Comparison of ENCODE assay signal across 8 mouse cellular contexts in the genomic region with DNA sequence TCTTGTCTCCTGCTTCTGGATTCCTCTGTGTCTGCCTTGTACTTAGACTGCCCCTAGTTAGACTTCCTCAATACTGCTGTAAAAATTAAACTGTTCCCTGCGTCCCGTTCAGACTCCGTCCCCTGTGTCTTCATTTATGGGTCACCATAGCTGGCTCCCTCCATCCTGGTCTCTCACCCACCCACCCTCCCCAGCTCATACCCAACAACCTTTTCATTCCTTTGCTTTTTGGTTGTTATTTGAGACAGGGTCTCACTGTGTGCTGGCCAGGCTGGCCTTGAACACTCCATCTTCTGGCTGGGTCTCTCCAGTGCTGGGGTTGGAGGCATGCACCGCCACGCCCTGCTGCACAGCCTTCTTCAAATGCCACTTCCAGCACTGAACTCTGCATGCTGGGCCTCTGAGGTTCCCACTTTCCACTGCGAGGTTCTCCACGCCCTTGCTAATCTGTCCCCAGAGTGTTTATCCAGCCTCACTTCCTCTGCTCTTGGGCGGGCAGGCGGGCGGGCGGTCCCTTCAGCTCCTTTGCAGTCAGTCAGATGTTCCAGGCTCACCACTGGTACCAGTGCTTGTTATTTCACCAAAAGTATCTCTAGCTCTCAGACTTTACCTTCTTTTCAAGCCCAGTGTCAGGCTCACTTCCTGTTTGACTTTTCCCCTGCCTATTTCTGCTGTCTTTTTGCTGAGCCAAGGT. TPM values are rescaled to one million over a fixed set of nuclear protein-coding genes. Genes with fewer than 3 reads are reported as not detected.
A peak's percentile ranks its signal among the peaks of the same experiment; 100 is the strongest.
DNase-seq lines count a peak whose midpoint lies in the region; ATAC-seq and TF ChIP-seq lines count a peak whose summit lies in the region.

No protein-coding gene starts in this region.

- H3K4me1 ChIP-seq in G1E (ENCODE audit: insufficient read depth, low read depth, low read length), result peaks cover 85% of the 10 kb centered on the region
- H3K4me1 ChIP-seq in liver, adult 2 months (ENCODE audit: control insufficient read depth, insufficient read depth, low read length), result peaks cover 25% of the 10 kb centered on the region
- peaks cover 56% of the 10 kb centered on the region for H3K4me1 ChIP-seq in small intestine, adult 2 months (ENCODE audit: control insufficient read depth, insufficient read depth, insufficient read length, low read length)
- H3K4me1 ChIP-seq in forebrain, embryonic 14.5 days (ENCODE audit: control insufficient read depth, insufficient read depth, low read length), result no peaks in the 10 kb centered on the region
- peaks cover 45% of the 10 kb centered on the region for H3K4me1 ChIP-seq in kidney, embryonic 16.5 days (ENCODE audit: insufficient read depth, low read length)
- H3K4me1 ChIP-seq in forebrain, embryonic 16.5 days (replicated peaks; ENCODE audit: control insufficient read depth, insufficient read depth, low read length), result peaks cover 3% of the 10 kb centered on the region; the same call in 1 of the 2 replicates

- WGBS in liver, adult 2 months, result 72% methylated on average over 11 of the region's 11 CpGs
- WGBS in small intestine, adult 2 months, result 10% methylated on average over 11 of the region's 11 CpGs
- 91% methylated on average over 11 of the region's 11 CpGs for WGBS in forebrain, embryonic 14.5 days
- WGBS in kidney, embryonic 16.5 days, result 65% methylated on average over 11 of the region's 11 CpGs
- WGBS in forebrain, embryonic 16.5 days, result 91% methylated on average over 11 of the region's 11 CpGs

- H3K27ac ChIP-seq in liver, adult 2 months (replicated peaks; ENCODE audit: insufficient read depth, low read depth, low read length), result peak overlapping the region; percentile 51
- H3K27ac ChIP-seq in small intestine, adult 2 months (ENCODE audit: insufficient read depth, low read depth, low read length), result peak overlapping the region; percentile 51
- no peak overlapping the region for H3K27ac ChIP-seq in forebrain, embryonic 14.5 days (ENCODE audit: low read depth, low read length)
- no peak overlapping the region for H3K27ac ChIP-seq in kidney, embryonic 16.5 days (ENCODE audit: low read length)
- H3K27ac ChIP-seq in forebrain, embryonic 16.5 days (ENCODE audit: low read length), result no peak overlapping the region

- H3K4me2 ChIP-seq in forebrain, embryonic 14.5 days (ENCODE audit: low read length), result no peak overlapping the region
- no peak overlapping the region for H3K4me2 ChIP-seq in kidney, embryonic 16.5 days (replicated peaks; ENCODE audit: low read depth, low read length)
- no peak overlapping the region for H3K4me2 ChIP-seq in forebrain, embryonic 16.5 days (ENCODE audit: low read length)

- no peaks in the 10 kb centered on the region for H3K27me3 ChIP-seq in G1E (ENCODE audit: insufficient read depth, low read length)
- no peaks in the 10 kb centered on the region for H3K27me3 ChIP-seq in liver, adult 2 months (ENCODE audit: control insufficient read depth, insufficient read depth, low read length)
- no peaks in the 10 kb centered on the region for H3K27me3 ChIP-seq in small intestine, adult 2 months (ENCODE audit: control insufficient read depth, insufficient read depth, low read length)
- no peaks in the 10 kb centered on the region for H3K27me3 ChIP-seq in forebrain, embryonic 14.5 days (replicated peaks; ENCODE audit: control insufficient read depth, insufficient read depth, low read length)
- H3K27me3 ChIP-seq in kidney, embryonic 16.5 days (ENCODE audit: insufficient read depth, low read length), result no peaks in the 10 kb centered on the region
- H3K27me3 ChIP-seq in forebrain, embryonic 16.5 days (replicated peaks; ENCODE audit: control insufficient read depth, insufficient read depth, low read length), result no peaks in the 10 kb centered on the region

- no peak for TF ChIP-seq POLR2A in liver, adult 2 months (IDR thresholded peaks at IDR 0.05; ENCODE audit: extremely low read depth, insufficient read depth, low read length)
- TF ChIP-seq POLR2A in small intestine, adult 2 months (IDR thresholded peaks at IDR 0.05; ENCODE audit: low read depth, low read length), result no peak

- no peaks in the 10 kb centered on the region for H3K9me3 ChIP-seq in G1E (replicated peaks)
- H3K9me3 ChIP-seq in forebrain, embryonic 14.5 days (replicated peaks; ENCODE audit: control insufficient read depth, low read length), result no peaks in the 10 kb centered on the region
- no peaks in the 10 kb centered on the region for H3K9me3 ChIP-seq in kidney, embryonic 16.5 days (ENCODE audit: low read length)
- H3K9me3 ChIP-seq in forebrain, embryonic 16.5 days (ENCODE audit: control insufficient read depth, low read length), result no peaks in the 10 kb centered on the region

- H3K9ac ChIP-seq in liver, adult 2 months (ENCODE audit: low read depth, low read length), result no peak overlapping the region
- H3K9ac ChIP-seq in forebrain, embryonic 14.5 days (ENCODE audit: low read length), result no peak overlapping the region
- no peak overlapping the region for H3K9ac ChIP-seq in kidney, embryonic 16.5 days (replicated peaks; ENCODE audit: low read length)
- H3K9ac ChIP-seq in forebrain, embryonic 16.5 days (replicated peaks; ENCODE audit: low read depth, low read length), result no peak overlapping the region

- TF ChIP-seq CTCF in G1E (IDR thresholded peaks at IDR 0.05; ENCODE audit: low read depth, low read length), result no peak
- TF ChIP-seq CTCF in liver, adult 2 months (IDR thresholded peaks at IDR 0.05; ENCODE audit: low read depth, low read length), result no peak
- no peak for TF ChIP-seq CTCF in small intestine, adult 2 months (IDR thresholded peaks at IDR 0.05; ENCODE audit: extremely low read depth, insufficient read length, insufficient replicate concordance, low read depth, low read length)

- H3K4me3 ChIP-seq in G1E (ENCODE audit: low read depth, low read length), result peak overlapping the region; percentile 54; the same call in 1 of the 2 replicates
- no peak overlapping the region for H3K4me3 ChIP-seq in liver, adult 2 months (ENCODE audit: insufficient read depth, low read depth, low read length)
- no peak overlapping the region for H3K4me3 ChIP-seq in small intestine, adult 2 months (ENCODE audit: low read depth, low read length)
- no peak overlapping the region for H3K4me3 ChIP-seq in forebrain, embryonic 14.5 days (ENCODE audit: low read depth, low read length)
- H3K4me3 ChIP-seq in kidney, embryonic 16.5 days (ENCODE audit: low read length), result no peak overlapping the region
- no peak overlapping the region for H3K4me3 ChIP-seq in forebrain, embryonic 16.5 days (replicated peaks; ENCODE audit: low read length)

- peak; percentile 50 for ATAC-seq in G1E (ENCODE audit: extremely low read depth, insufficient number of reproducible peaks, low FRiP score, poor library complexity, severe bottlenecking)
- no peak for ATAC-seq in forebrain, embryonic 14.5 days
- ATAC-seq in kidney, embryonic 16.5 days (ENCODE audit: low FRiP score, low TSS enrichment), result no peak
- no peak for ATAC-seq in forebrain, embryonic 16.5 days

- DNase-seq in G1E (ENCODE audit: low spot score), result peak; percentile 50
- peak; percentile 41 to 61 for DNase-seq in gastrocnemius, postnatal 36 days
- no peak for DNase-seq in liver, adult 2 months (ENCODE audit: extremely low read depth, low read depth, low spot score)
- no peak for DNase-seq in forebrain, embryonic 14.5 days (ENCODE audit: low spot score)
- no peak for DNase-seq in cerebellum, adult 18-20 months

- H3K79me2 ChIP-seq in liver, adult 2 months (ENCODE audit: control insufficient read depth, insufficient read depth, low read length), result peaks cover 41% of the 10 kb centered on the region

- H3K36me3 ChIP-seq in G1E (replicated peaks), result peaks cover 69% of the 10 kb centered on the region
- no peaks in the 10 kb centered on the region for H3K36me3 ChIP-seq in liver, adult 2 months (ENCODE audit: control insufficient read depth, insufficient read depth, low read length)
- H3K36me3 ChIP-seq in small intestine, adult 2 months (ENCODE audit: control insufficient read depth, insufficient read depth, low read length), result 0 out of 2 replicates have a peak, but pooled peaks cover 4% of the 10 kb centered on the region
- no peaks in the 10 kb centered on the region for H3K36me3 ChIP-seq in forebrain, embryonic 14.5 days (ENCODE audit: control insufficient read depth, insufficient read depth, low read length)
- no peaks in the 10 kb centered on the region for H3K36me3 ChIP-seq in kidney, embryonic 16.5 days (ENCODE audit: insufficient read depth, low read length)
- H3K36me3 ChIP-seq in forebrain, embryonic 16.5 days (ENCODE audit: control insufficient read depth, insufficient read depth), result no peaks in the 10 kb centered on the region

- intact Hi-C loops in gastrocnemius, postnatal 36 days (cut with DNase I), result no loop called here

RNA-seq across cellular contexts. Expression of gene Taok3, which starts 18.5 kb away (rescaled TPM):
- 213 and 225 TPM in 2 replicates for total RNA-seq in G1E (2014; fragmentation: Nextera tagmentation)
- 126 and 139 TPM in 2 replicates for total RNA-seq in G1E (2017)
- 57.5 and 58.4 TPM in 2 replicates for polyA plus RNA-seq in G1E (2012)
- total RNA-seq in gastrocnemius, postnatal 36 days (2021), result 1 to 10 TPM; 3.9 to 4.3 TPM
- total RNA-seq in liver, adult 2 months (2014; rRNA removed), result 23.0 and 27.9 TPM in 2 replicates
- 14.7 and 16.2 TPM in 2 replicates for polyA plus RNA-seq in liver, adult 2 months (2012; rRNA removed)
- 10.7 and 32.0 TPM in 2 replicates for polyA plus RNA-seq in small intestine, adult 2 months (2012; rRNA removed)
- polyA plus RNA-seq in forebrain, embryonic 14.5 days (2014; fragmentation: Nextera tagmentation; extraction: Ambion mirVana), result 32.1 and 48.7 TPM in 2 replicates
- polyA plus RNA-seq in kidney, embryonic 16.5 days (2015; fragmentation: Nextera tagmentation; extraction: Ambion mirVana), result 18.8 and 20.1 TPM in 2 replicates
- 58.1 and 58.2 TPM in 2 replicates for polyA plus RNA-seq in forebrain, embryonic 16.5 days (2015; fragmentation: Nextera tagmentation; extraction: Ambion mirVana)

RNA-seq across cellular contexts. Expression of gene Suds3, which starts 22.5 kb away (rescaled TPM):
- 27.3 and 36.3 TPM in 2 replicates for total RNA-seq in G1E (2014; fragmentation: Nextera tagmentation)
- 83.3 and 92.8 TPM in 2 replicates for total RNA-seq in G1E (2017)
- 56.2 and 61.0 TPM in 2 replicates for polyA plus RNA-seq in G1E (2012)
- 10 to 100 TPM; 70.7 to 72.4 TPM for total RNA-seq in gastrocnemius, postnatal 36 days (2021)
- 59.9 and 61.4 TPM in 2 replicates for total RNA-seq in liver, adult 2 months (2014; rRNA removed)
- polyA plus RNA-seq in liver, adult 2 months (2012; rRNA removed), result 77.1 and 82.8 TPM in 2 replicates
- polyA plus RNA-seq in small intestine, adult 2 months (2012; rRNA removed), result 51.1 and 114 TPM in 2 replicates
- polyA plus RNA-seq in forebrain, embryonic 14.5 days (2014; fragmentation: Nextera tagmentation; extraction: Ambion mirVana), result 49.5 and 55.5 TPM in 2 replicates
- polyA plus RNA-seq in kidney, embryonic 16.5 days (2015; fragmentation: Nextera tagmentation; extraction: Ambion mirVana), result 68.9 and 73.7 TPM in 2 replicates
- 83.0 and 93.0 TPM in 2 replicates for polyA plus RNA-seq in forebrain, embryonic 16.5 days (2015; fragmentation: Nextera tagmentation; extraction: Ambion mirVana)

Comparison
In these comparisons a context has a peak if more than half of its experiments do, and no peak if none do; other contexts are left out.
1. DNase-seq: peak in G1E (single experiment) and gastrocnemius, postnatal 36 days (2 of 2); none in liver, adult 2 months (single experiment), forebrain, embryonic 14.5 days (single experiment) and cerebellum, adult 18-20 months (0 of 2).
2. H3K27ac ChIP-seq: peak in liver, adult 2 months (single experiment) and small intestine, adult 2 months (single experiment); none in forebrain, embryonic 14.5 days (single experiment), kidney, embryonic 16.5 days (single experiment) and forebrain, embryonic 16.5 days (single experiment).